Mouse (Mus musculus) WW6 (cell line): ENCODE measurements around the gene Lcp1.

Source experiments
- DNase-seq: peaks from one replicate; pipeline ENCODE4 v3.0.0-alpha.2; 2013; ENCODE audit warnings: low read depth, low spot score

Lcp1 gene

DNA sequence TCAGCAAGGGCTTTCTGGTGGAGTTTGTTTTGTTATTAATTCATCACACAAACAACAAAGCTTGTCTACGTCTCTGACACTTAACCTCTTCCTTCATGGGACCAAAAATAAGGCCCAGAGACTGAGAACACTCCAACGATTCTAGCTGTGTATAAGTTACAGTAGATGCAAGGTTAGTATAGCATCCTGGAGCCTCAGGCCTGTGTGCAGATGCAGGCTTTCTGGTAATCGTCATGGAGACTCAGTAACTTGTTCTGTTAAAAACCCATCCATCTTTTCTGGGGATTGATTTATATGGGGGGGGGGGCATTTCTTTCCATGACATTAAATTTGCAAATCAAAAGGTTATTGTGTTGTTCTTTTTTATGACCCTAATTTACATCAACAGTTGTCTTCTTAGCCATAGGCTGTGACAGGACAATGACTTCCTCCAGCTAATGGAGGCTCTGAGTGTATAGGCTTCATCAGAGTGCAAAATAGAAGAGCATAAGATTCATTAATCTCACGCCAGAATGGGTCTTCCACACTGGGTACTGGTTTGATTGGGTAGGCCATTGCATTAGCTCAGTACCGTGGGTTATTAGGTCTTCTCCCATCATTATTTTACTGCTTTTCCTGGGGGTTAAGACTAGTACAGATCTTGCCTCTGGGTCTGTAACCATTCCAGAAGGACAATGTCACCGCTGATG, 74.6 kb downstream of the Lcp1 start:
- no peak for DNase-seq

DNA sequence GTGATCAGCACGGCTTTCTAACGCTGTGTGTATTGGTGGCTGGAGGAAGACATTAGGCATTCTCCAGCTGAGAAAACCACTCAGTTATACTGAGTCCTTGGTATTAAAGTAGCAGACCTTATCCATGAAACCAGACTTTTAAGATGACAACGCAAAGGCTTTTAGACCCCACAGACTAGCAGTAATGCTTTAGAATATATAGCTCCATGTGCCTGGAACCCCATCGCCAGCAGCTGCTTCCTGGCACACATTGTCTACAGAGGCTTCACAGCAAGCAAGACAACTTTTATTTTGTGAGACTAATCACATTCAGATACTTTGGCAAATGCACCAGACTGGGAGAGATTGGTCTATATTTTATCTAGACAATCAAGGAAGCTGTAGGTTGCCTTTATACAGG, 75.4 kb downstream of the Lcp1 start:
- no peak for DNase-seq

DNA sequence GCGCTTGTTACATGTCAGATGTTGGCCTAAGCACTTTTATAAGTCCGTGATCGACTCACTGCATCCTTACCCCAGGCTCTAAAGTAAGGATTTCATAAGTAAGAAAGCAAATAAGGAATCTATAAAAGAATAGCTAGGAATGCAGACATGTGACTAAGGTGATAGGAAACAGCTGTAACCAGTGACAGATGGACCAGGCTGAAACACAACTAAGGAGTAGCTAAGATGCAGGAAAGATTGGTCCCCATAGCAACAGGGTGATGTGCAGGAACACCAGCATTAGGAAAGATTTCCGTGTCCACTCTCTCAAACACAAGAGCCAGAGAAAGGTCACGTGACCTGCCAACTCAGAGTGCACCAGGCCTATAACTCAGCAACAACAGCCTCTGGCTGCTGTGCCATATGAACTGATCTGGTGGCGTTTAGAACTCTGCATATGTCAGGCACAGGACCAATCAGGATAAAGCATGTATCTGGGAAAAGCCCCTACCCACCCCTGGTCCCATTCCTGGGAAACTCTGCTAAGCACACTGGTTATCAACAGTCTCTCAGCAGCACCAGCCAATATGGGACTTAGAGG, 77.8 kb downstream of the Lcp1 start:
- no peak for DNase-seq

DNA sequence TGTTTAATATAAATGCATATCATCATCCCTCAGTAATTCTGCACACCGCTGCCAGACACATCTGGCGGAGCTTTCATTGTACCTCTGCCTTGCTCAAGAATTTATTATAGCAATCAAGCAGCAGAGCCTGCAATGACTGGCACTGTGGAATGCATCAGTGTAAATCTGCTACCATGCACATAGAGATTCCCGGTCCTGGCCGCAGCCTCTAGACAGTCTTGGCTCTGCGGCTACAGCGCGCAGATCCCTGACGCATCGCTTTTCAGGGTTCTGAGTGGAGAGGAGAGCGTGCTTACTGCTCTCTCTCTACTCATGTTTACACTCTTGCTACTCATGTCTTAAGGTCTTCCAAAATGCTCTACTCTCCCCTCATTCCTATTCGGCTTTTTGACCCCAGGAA, 82.9 kb downstream of the Lcp1 start:
- no peak for DNase-seq

DNA sequence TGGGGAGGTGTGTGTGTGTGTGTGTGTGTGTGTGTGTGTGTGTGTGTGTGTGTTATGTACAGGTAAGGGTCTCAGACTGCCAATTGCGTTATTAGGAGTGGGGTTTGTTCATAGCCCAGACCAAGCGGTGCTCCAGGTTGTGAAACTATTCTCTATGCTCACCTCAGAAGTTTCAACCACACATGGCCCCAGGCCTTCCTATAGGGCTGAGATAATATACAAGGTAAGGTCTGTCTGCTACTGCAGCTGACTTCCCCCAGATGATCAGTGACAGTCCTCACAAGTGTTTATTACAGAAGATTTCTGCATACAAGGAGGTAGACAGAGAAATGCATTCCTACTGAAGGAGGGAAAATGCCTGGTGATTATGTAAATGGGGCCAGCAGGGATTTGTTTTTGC, 87.9 kb downstream of the Lcp1 start:
- DNase-seq, result no peak

DNA sequence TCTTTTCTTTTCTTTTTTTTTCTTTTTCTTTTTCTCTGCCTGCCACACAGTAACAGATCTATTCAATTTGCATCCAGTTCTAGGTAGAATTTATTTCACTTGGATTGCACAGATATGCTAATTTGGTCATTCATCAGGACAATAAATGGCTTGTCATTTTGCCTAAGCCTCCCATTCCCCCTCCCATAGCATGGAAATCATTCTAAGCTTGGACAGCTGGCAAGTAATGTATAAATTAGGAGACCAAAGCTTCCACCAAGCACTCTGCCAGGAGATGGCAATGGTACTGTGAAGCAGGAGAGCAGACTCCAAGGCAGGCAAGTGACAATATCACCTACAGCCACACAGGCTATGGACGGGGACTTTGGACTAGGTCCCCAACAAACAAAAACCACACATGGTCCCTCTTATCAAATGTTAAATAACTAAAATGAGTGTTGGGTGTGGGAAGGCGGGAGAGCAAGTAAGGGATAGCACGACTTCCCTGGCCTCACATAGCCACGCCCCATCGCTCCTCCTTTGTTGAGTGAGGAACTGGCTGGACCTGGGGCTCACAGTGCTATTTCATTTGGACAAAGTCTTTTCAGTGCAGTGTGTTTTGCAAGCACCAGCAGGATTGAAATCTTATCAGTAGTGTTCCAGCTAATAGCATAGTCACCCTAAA, 88.5 kb downstream of the Lcp1 start:
- DNase-seq, result no peak

DNA sequence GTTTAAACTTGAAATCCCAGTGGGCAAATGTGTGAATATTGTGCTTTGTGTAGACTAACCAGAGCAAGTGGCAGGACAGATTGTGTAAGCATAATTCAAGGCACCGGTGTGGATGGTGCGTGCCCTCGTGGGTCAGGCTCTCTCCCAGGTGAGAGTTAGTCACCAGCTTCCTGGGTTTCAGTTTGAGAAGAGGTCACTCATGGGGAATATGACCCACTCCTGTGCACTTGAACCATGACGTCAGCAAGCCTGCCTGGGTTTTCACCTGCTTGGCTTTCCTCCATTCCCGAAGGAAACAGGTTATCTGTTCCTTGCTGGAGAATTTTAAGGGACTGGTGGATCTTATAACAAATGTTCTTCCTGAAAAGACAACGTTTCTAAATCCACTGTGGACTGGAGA, 91.5 kb downstream of the Lcp1 start:
- no peak for DNase-seq

DNA sequence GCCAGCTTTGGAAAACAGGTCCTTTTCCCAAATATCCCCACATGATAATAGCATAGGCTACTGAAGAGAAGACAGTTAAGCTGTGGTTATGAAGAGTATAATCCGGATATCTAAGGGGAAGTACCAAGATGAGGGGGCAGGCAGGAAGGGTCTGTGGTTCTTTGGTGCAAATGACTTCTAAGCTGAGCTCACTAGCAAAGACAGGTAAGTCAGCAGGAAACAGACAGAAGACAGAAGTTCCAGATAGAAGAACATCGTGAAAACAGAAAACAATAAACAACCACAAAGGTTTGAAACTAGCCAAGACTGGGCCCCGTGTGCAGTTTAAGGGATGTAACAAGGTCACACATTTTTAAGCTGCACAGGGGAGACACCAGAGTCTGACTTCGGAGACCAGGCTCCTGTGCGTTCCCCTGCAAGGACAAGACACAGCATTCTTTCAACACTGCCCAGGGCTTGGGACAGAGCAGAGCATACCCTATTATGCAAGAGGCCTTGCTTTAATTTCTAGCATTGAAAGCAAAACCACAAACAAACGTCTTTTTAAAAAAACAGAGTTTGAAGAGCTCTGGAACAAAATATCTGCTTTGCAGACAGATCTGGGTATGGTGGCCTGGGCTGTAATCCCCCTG, 96.7 kb downstream of the Lcp1 start:
- DNase-seq, result no peak

DNA sequence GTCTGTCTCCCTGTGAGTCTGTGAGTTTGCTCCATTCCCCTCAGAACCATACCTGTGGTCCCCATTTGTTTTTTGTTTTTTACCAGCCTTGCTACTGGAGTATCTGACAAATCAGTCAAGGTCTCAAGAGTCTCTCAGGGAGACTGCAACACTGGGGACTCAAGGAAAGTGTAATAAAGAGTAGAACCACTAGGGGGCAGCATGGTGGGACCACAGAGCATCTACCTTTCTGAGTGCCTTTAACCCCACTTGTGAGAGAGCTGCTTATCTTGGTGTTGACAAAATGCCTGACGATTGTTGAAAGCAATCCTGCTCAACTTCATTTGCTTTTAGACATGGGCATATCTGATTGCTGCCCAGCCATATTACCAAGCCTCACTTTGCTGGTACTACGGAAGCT, 98.9 kb downstream of the Lcp1 start:
- DNase-seq, result peak; percentile 33

DNA sequence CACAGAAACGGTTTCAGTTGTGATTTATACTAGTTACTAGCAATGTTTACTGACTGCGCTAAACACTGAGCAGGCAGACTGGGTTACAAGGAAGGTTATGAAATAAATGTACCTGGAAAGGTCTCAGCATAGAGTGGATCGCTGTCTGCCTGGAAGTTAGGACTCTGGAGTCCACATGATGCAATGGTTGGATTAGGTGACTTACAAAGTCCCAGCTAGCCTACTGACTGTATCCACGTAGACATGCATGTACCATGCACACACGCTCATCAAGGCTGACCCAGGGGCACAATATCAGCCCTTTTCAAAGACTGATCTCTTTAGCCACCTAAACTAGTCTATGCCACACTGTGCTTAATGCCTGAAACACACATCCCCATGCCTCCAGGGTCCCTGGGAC, 102.2 kb downstream of the Lcp1 start:
- DNase-seq, result no peak

DNA sequence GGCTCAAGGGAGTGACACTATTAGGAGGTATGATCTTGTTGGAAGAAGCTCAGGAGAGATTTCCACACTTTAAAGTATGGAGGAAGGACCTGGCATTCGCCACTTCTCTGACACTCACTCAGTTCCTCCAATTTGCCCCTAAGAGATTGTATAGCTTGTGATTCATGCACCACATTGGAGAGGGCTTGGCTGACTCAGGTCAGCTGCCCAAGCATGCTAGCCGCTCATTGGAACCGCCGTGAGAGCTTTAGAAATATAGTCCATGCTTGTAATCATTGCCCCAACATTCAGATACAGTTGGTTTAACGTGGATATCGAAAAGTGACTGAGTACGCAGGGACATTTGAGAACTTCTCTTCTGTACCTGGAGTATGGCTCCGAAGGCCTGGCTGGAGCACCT, 104.7 kb downstream of the Lcp1 start:
- no peak for DNase-seq

DNA sequence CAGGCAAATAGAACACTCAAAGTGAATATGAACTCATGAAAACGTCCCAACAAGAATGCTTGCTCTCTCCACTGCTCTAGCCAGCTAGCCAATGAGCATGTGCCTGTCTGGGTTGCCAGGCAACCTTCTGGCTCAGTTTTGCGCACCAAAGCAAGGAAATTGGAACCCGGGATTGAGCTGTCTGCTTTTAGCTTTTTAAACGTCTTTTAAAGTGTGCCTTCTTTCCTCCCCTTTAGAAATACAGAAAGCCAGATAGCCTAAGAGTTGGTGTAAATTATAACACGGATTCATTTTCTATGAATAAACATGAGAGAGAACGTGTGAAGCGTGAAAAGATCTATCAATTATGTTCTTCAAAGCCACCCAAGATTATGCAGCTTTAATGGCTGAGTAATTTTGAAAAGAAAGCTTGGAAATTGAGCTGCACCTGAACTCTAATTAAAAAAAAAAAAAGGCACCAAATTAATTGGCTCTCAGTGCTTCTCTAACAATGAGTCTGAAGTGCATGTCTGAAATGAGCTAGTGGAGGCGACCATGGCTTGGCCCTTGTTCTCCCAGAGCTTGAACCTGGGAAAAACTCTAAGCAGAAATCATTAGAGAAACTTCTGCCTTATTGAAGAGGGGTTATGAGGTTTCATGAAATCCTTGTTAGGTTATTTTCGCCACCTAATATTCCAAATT, 105.2 kb downstream of the Lcp1 start:
- DNase-seq, result no peak

DNA sequence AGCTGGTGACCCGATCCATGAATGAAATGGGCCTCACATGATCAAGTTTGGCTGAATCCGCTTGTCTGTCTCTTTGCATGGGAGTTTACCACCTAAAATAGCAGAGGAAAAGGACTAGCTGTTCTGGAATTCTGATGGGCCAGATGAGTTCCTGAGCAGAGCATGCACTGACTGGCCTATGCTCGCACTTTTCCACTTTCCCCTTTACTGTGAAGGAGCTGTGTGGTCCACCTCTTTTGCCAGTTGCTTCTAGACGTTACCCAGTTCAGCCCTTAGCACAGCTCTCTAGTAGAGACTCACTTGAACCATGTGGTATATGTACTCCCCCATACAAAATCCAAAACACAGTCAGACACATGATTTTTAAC, 105.7 kb downstream of the Lcp1 start:
- no peak for DNase-seq

DNA sequence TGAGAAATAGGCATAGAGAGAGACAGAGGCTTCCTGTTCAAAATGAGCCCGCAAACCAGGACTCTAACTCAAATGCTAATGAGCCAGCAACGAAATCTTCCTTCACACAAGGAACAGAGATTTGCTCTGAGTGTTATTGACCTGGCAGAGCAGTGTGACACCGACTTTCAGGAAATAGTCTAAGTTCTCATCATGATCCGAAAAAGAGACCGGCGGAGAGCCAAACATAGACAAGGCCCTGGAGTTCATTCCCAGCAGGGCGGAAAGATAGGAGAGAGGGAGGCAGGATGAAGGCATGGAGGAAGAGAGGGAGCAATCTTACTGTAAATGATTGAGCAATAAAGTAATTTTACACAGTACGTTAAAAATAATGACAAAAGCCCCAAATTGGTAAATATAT, 106.2 kb downstream of the Lcp1 start:
- DNase-seq, result no peak

DNA sequence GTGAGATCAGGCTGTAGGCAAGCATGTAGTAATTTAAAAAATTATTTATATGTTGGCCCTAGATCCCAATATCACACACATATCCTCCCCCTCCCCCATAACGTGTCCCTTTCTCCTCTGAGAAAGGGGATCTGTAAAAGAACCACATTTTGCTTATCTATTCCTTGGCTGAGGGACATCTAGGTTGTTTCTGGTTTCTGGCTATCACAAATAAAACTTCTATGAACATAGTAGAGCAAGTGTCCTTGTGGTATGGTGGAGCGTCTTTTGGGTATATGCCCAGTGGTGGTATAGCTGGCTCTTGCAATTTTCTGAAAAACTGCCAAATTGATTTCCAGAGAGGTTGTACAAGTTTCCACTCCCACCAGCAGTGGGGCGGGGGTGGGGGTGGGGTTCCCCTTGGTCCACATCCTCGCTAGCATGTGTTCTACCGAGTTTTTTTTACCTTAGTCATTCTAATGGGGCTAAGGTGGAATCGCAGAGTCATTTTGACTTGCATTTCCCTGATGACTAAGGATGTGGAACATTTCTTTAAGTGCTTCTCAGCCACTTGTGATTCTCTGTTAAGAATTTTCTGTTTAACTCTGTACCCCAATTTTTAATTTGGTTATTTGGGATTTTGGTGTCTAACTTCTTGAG, 107.3 kb downstream of the Lcp1 start:
- no peak for DNase-seq

DNA sequence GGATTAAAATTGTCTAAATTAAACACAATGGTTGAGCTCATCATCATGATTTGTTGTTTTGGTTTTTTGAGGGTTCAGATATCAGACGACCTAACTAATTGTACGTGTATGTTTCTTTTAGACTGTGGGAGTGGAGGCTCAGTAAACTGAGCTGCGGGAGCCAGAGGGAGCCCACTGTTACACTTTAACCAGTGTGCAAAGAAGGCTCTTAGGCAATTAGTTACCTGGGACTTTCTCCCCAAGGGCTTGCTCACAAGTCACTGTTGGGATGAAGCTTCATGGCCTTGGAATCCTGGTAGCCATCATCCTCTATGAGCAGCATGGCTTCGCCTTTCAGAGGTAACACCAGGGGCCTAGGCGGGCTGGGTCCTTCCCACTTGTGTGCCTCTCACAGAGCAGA, 111.2 kb downstream of the Lcp1 start, which contains the start of gene Cpb2:
Gene Cpb2, plus strand, starts transcription at position 201 of the 400 bp plus-strand sequence.
- DNase-seq, result no peak

DNA sequence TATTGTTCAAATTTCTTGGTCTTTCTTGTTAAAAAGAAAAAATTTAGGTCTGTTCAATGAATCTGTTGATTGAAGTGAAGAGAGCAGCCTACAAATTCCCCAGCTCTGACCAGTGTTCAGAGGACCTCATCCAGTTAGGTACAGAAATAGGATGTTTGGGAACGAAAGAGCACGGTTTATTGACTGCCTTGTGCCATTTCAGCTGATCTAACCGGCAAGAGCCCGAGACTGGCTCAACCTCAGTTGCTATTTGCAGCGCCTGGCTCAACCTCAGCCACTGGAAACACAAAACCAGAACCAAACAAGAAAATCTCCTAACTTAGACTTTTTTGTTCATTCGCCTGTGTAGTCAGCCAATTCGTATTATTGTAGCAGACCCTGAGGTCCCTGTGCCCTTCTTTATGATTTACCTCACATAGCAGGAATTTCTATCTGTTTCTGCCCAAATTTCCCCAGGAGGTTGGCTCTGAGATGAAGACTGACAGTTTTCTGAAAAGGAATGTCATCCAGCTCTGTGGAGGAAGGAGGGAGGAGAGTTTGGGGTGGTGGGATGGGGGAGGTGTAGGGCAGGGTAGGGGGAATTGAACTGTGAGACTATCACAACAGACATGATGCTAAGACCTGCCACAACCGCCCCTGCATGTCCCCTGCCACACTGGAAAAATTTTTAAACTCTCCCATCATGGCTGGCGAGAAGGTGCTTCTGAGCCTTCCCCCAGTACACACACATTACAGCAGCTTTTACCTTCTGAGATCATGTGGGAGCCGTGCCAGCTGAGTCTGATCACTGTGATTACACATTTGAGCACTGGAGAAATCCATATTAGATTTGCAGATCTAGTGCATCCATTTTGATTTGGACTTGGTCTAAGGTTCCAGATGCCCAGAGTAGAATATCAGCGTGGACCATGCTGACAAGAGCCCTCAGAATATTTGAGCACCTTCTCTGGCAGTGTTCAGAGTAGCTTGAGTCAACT, 115.4 kb downstream of the Lcp1 start:
- no peak for DNase-seq

DNA sequence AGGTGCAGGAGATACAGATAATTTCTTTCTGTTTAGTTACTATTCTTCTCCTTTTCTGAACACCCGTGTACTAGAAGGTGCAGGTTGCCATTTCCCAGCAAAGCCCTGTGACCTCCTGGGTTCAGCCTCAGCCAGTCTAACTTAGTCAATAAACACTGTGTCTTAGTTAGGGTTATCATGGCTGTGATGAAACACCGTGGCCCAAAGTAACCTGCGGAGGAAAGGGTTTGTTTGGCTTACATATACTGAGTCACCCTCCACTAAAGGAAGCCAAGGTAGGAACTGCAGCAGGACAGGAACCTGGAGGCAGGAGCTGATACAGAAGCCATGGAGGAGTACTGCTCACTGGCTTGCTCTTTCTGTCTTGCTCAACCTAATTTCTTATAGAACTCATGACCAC, 119.5 kb downstream of the Lcp1 start:
- DNase-seq, result no peak

DNA sequence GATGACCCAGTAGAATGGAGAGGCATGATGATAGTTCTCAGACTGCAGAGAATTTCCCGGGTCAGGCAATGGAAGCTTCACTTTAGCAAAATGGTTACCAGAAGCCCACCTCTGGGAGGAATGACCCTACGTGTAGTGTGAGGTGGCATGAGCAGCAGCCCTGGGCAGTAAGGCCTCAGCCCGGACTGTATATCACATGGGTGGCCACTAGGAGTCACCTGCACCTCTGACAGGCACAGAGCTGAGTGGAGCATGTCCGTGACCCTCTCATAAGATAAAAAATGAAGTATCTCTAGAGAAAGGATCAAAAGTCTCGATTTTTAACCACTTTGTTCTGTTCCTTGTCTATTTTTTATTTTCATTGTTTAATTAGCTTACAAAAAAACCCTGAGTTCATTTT, 125.6 kb downstream of the Lcp1 start:
- DNase-seq, result no peak

DNA sequence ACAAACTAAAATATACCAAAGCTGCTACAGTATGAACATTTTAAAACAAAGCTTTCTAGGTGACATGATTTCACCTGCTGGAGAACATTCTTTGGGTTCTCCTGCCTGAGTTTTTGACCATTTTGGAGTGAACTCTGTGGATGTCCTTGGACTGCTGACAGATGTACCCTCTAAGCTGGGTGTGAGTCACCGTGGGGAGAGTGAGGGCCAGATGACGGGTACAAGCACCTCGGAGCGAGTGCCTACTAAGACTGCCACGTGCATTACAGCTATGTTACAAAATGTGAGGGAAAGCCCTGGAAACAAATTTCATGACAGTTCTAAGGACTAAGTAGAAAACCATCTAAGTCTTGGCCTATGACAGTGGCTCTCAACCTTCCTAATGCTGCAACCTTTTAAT, 138.6 kb downstream of the Lcp1 start:
- DNase-seq, result no peak

DNA sequence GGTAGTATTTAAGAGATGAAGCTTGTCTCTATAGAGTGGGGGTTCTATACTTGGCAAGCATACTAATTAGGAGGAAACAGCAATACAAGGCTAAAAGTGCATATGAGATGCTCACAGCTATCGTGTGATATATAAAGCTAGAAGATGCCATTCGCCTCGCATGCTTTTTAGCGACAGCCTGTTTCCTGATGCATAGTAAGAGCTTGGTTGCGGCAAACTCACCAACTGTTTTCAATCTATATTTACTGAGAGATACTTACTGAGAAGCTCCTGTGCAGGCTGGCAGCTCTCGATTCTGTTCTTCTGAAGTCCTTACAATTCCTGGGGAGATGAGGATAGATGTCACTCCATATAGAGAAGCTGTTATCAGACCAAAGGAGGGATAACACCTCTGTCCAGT, 148.8 kb downstream of the Lcp1 start:
- no peak for DNase-seq
